Mouse (Mus musculus) 416B (cell line): ENCODE data around the gene Acpp.
A peak's percentile ranks its signal among the peaks of the same experiment; 100 is the strongest.

Experiments
- DNase-seq: peaks from one replicate; pipeline ENCODE4 v3.0.0; 2011; ENCODE audit warnings: low read depth

Acpp gene

DNA sequence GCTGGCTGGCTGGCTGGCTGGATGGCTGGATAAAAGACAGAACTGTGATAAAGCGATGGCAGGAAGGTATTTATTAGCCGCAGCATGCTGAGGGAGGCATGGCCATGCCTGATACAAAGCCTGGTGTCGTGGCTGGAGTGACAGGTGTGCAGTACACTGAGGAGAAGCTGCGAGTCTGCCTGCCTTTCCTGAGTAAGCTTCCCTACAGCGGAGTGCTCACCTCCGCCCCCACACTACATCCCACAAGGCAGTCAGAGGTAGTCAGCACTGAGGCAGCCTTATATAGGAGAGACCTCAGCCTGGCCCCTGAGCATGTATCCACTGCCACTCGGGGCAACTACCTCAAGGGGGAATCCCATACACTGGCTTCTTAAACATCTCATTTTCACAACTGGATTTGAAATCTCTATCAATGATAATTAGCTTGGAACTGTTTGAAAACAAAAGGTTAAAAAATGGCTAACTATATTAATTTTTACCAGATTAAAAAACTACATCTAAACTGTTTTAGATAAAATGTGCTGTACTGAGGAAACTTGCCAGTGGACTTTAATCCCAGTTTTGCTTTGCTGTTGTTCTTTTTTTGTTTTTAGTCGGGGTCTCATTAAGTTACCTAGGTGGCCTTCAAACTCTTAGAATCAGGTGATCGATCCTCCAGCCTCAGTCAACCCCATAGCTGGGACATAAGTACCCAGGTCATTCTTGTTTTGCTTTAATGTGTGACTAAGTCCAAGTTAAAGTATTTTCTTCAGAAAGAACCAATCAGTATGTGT, 83.0 kb downstream of the Acpp start:
- DNase-seq, result no peak

DNA sequence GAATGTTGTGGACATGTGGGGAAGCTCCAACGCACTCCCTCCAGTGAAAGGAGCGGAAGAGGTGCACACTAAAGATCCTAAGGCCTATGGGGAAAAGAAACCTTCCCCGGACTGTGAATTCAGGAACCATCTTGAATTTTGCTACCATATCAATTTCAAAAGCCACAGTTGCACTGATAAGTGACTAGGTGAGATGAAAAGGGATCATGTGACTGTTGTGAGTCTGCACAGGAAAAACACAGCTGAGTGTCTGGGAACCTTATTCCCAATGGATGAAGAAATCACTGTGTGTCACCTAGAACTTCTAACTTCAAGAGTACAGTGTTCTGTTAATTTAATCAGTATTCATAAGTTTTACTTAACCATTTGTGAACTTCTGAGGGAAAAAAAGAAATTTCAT, 84.9 kb downstream of the Acpp start:
- DNase-seq, result no peak

DNA sequence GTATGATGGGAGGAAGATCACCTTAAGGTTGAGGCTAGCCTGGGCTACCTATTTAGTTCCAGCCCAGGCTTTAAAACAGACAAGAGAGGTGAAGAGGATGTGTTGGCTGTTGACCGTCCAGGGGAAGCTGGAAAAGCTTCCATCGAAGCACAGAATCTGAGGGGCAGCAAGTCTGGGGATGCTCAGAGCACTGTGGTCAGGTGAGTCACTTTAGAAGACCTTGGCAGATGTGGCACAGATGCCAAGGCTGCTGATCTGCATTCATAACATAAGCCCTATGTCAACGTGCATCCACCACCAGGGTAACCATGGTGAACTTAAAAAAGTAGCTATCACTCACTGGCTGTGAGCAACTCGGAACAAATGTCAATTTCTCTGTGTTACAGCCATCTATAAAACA, 85.9 kb downstream of the Acpp start:
- DNase-seq, result peak; percentile 13

DNA sequence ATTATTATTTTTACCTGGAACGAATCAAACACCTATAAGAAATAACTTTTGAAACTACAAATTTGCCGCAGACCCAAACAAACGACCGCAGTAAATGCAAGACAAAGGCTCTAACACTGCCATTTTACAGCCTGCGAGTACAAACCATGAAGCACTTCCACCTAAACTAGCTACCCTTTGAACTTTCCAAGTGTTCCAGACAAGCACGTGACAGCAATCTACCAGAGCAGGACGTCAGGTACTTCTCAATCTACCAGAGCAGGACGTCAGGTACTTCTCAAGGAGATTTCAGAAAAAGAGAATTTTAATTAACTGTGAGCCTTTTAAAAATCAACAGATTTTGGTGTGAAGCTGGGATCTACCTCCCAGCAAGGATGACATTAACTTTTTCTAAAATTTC, 86.4 kb downstream of the Acpp start:
- no peak for DNase-seq

DNA sequence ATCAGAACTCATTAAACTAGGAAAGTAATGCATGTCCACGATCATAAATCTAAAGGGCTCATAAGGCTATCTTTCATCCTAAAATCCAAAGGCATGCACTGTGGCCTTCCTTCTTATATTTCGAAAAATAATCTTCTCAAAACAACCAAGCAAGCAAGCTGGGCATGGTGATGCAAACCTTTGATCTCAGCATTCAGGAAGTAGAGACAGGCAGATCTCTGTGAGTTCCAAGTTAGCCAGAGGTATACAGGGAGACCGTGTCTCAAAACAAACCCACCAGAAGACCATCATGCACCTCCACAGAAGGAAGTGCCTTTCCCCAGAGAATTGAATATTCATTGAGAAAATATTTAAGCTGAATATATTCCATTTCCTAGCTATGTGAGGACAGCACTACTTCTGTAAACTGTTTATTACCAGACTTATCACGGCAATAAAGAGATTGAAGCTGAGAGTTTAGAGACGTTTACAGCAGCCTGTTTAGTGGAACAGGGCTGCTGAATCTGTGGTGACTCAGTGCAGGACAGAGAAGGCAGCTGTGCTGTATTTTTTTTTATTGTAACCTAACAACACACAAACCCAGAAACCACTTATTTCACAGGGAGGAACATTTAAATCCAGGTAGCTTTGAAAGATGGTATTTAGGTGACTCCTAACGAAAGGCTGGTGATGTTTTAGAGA, 90.1 kb downstream of the Acpp start:
- no peak for DNase-seq

DNA sequence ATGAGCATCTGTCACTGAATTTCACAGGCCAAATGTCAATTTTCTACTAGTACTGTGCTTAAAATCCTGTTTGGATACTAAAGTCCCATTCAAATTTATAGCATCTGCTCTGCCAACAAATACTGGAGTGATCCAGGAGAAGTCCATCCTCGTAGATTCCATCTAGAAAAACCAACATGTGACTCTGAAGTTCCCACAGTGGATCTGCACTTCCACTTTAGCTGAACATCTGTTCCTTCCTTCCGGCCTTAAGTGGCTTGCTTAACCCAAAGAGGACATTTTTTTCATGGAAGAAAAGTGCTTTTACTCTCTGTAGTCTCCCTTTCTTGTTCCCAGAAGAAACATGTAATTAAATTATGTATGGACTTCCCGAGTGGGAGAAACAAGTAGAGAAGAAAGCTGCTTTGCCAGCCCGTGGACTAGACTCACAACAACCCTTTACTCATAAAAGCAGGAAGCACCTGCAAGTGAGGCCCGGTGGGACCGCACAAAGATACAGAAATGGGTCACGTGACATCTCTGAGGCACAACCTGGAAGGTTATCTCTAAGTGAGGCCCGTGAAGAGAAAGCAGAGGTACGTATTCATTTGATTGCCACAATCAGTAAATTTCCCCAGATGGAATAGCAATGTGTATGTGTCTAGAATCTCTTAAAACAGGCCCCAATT, 93.6 kb downstream of the Acpp start:
- no peak for DNase-seq

DNA sequence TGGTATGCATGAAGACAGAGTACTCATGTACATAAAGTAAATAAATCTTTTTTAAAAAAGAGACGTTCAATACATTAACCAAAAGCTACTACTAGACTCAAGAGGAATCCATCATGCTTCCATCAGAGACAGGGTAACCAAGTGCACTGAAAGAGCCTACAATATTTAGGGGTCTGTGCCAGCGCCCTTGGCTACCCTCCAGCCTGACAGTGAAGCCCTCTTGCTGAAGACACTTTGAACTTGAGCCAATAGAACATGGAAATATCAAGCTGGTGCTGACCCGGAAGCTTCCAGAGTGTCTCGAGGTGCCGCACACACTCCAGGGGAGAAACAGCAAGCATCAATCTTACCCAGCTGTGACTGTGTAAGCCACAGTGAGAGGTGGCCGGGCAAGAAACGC, 97.4 kb downstream of the Acpp start:
- no peak for DNase-seq

DNA sequence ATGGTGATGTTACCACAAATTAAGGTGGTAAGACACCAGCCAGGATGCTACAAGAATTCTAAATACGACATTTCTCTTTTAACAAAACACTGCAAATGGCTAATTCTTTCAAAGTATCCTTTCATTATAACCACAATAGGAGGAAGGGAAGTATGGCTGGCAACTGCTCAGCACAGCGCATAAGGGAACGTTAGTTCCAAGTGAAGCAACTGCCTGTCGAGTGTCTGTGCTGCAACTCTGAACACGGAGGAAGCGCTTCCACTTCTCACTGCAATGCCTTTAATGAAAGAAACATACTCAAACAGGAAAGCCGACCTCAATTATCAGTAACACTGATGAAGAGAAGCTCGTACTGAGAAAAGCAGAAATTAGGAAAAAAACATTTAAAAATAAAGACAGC, 98.5 kb downstream of the Acpp start:
- peak; percentile 24 for DNase-seq
